Mouse (Mus musculus): Measurements from ENCODE around the gene Ndufc1.

DNA sequence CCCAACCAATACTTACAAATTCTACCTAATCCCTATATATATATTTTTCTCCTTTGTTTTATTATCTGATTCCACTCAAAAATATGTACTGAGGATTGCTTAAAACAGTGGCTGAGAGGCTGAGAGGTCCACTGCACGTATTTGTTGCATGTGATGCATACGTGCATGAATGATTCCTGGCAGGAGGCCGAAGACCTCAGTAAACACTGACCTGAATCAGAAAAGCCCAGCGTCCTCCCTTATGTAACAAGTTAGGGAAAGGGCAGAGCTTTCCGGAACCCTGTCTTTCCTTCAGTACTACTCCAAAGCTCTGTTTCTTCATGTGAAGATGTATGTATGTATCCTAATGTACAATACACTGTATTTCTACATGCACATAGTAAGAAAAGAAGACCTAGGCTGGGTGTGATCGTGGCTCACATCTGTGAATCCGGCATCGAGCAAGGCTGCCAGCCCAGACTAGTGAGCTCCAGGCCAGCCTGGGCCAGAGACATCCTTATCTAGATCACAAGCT is 20.9 kb downstream of the Ndufc1 start:
- TF ChIP-seq CTCF (IDR thresholded peaks at IDR 0.05; ENCODE audit: low read depth): no peak
- TF ChIP-seq EP300 (IDR thresholded peaks at IDR 0.05; ENCODE audit: low read depth): no peak
